Mouse (Mus musculus) embryonic facial prominence, embryonic 14.5 days (tissue): ENCODE results near the gene Sdc4. TPM values are rescaled to one million over a fixed set of nuclear protein-coding genes. Genes with fewer than 3 reads are reported as not detected.
A peak's percentile ranks its signal among the peaks of the same experiment; 100 is the strongest.

Experiments used
- ATAC-seq: fragments of 200-750 bp; cut with Nextera tagmentation; 2 replicates; pipeline ENCODE4 v1.8.0; 2017; ENCODE audit warnings: low read depth, moderate number of reproducible peaks, moderate TSS enrichment
- DNase-seq: peaks from one replicate; pipeline ENCODE4 v3.0.0-alpha.2; 2015; ENCODE audit warnings: low spot score
- H3K27ac ChIP-seq: fragments of 300-500 bp; sonication (generic); replicated peaks from 2 replicates; pipeline ENCODE4 v1.5.1; 2014; ENCODE audit warnings: low read depth, mild to moderate bottlenecking, low read length, moderate library complexity
- H3K27me3 ChIP-seq: fragments of 300-500 bp; sonication (generic); replicated peaks from 2 replicates; pipeline ENCODE4 v1.6.1; 2014; ENCODE audit warnings: low read length; ENCODE audit not compliant: control insufficient read depth, insufficient read depth
- H3K36me3 ChIP-seq: fragments of 300-500 bp; sonication (generic); 2 replicates; pipeline ENCODE4 v1.6.1; 2014; ENCODE audit warnings: low read length, mixed read lengths; ENCODE audit not compliant: control insufficient read depth, insufficient read depth
- H3K4me1 ChIP-seq: fragments of 300-500 bp; sonication (generic); 2 replicates; pipeline ENCODE4 v1.6.1; 2014; ENCODE audit warnings: antibody characterized with exemption, low read length; ENCODE audit not compliant: control insufficient read depth, insufficient read depth
- H3K4me2 ChIP-seq: fragments of 300-500 bp; sonication (generic); 2 replicates; pipeline ENCODE4 v1.6.1; 2014; ENCODE audit warnings: low read depth, mild to moderate bottlenecking, low read length, moderate library complexity, mixed read lengths
- H3K4me3 ChIP-seq: fragments of 300-500 bp; sonication (generic); 2 replicates; pipeline ENCODE4 v1.5.1; 2014; ENCODE audit warnings: low read depth, mild to moderate bottlenecking, low read length
- H3K9ac ChIP-seq: fragments of 300-500 bp; sonication (generic); 2 replicates; pipeline ENCODE4 v1.6.1; 2014; ENCODE audit warnings: low read depth, mild to moderate bottlenecking, low read length, moderate library complexity, mixed read lengths
- H3K9me3 ChIP-seq: fragments of 300-500 bp; sonication (generic); 2 replicates; pipeline ENCODE4 v1.6.1; 2016; ENCODE audit warnings: low read length; ENCODE audit not compliant: control insufficient read depth
- WGBS: fragments of 180-500 bp; shearing (Covaris S2); extraction: QIAGEN DNeasy Blood & Tissue Kit; methylation state at CpG from one replicate; pipeline ENCODE4 v1.1.7; 2014; 5-methylcytosine and 5-hydroxymethylcytosine counted together
- polyA plus RNA-seq: library from polyadenylated mRNA; unstranded; fragments of >200 nt; fragmentation: Nextera tagmentation; extraction: Ambion mirVana; gene quantifications from 2 replicates; pipeline ENCODE4 v1.2.1, GENCODE M21; 2014

The Sdc4 gene
- polyA plus RNA-seq, 1 experiment from 2014 or later, result 57.1 TPM

DNA sequence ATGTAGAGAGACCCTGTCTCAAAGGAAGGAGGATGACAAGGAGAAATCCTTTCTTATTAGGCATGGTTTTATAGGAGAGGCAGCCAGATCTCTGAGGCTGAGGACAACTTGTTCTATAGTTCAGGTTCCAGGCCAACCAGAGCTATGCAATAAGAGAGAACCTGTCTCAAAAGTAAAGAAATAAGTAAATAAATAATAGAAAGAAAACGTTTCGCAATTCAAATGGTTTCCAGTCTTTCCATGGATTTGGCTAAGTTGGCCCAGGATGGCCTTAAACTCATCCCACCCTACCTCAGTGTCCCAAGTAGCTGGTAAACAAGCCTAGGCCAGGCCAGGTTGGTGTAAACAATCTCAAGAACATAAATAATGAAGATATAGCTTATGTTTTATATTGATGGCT, 1.0 kb upstream of the Sdc4 start:
- DNase-seq, result no peak
- WGBS, result 79% methylated on average over 2 of the region's 2 CpGs

DNA sequence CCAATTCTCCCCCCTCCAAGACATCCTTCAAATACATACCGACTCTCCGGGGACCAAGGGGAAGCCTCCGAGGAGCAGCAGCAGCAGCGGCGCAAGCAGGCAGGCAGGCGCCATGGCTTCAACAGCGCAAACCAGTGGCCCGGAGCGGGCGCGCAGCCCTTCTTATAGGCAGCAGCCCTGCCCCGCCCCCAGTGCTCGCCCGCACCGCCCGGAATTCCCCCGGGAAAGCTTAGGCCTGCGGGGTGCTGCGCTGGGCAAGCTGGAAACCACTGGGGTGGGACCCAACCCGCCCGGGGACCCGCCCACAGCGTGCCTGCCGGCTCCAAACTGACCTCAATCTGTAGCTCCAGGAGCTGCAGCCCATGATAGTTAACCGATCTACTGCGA, 643 bp downstream of the Sdc4 start:
- Histone ChIP-seq H3K27me3 (no peaks in the 10 kb centered on the region), H3K4me3 (peak overlapping the region; percentile 76), H3K9ac (peak overlapping the region; percentile 85), H3K27ac (peak overlapping the region; percentile 81), H3K9me3 (no peaks in the 10 kb centered on the region), H3K36me3 (no peaks in the 10 kb centered on the region), H3K4me2 (peak overlapping the region; percentile 91), H3K4me1 (peaks cover 40% of the 10 kb centered on the region)
- WGBS, result 0% methylated on average over 5 of the region's 26 CpGs
- ATAC-seq (peak; percentile 93), DNase-seq (peak; percentile 87)

More for the DNA sequence above, 1.0 kb upstream of the Sdc4 start:
- Histone ChIP-seq H3K4me2 (no peak overlapping the region), H3K27ac (no peak overlapping the region), H3K9ac (no peak overlapping the region), H3K27me3 (no peaks in the 10 kb centered on the region), H3K4me1 (peaks cover 34% of the 10 kb centered on the region), H3K36me3 (no peaks in the 10 kb centered on the region), H3K9me3 (no peaks in the 10 kb centered on the region), H3K4me3 (no peak overlapping the region)
- ATAC-seq, result no peak

DNA sequence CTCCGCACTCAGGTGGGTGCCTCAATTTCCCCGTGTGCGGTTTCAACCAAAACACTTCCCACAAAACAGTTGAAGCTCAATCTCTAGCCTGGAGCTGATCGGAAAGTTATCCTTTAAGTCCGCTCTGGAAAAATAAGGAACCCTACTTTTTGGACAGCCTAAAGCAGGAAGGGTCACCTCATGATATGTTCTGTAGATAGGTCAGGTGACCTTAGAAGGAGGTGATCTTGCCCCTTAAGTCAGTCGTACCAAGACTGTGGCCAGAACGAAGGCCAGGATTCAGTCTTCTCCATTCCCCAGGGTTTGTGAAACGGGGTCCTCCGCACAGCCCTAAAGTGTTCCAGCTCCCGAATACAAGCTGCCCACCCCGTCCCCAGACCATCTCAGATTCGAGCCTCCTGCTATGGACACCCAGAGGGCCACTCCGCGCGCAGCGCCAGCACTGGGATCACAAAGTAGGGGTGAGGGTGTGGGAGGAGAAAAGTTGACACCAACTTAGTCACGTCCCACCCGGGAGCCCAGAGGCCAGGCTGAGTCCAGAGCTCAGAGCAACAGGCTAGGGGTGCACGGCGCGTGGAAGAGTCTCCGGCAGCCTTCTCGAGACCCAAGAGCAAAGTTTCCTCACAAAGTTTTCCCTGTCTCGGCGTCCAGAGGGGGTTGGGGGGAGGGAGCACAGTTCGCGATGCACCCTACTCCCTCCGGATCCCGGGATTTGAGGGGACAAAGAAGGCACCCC, 1.2 kb downstream of the Sdc4 start:
- Histone ChIP-seq H3K4me3 (peak overlapping the region; percentile 76), H3K27ac (peak overlapping the region; percentile 81), H3K27me3 (no peaks in the 10 kb centered on the region), H3K4me1 (peaks cover 40% of the 10 kb centered on the region), H3K36me3 (no peaks in the 10 kb centered on the region), H3K4me2 (peak overlapping the region; percentile 91), H3K9ac (peak overlapping the region; percentile 85), H3K9me3 (no peaks in the 10 kb centered on the region)
- DNase-seq, result peak; percentile 39
- 3% methylated on average over 29 of the region's 29 CpGs for WGBS
- peak; percentile 50 for ATAC-seq

DNA sequence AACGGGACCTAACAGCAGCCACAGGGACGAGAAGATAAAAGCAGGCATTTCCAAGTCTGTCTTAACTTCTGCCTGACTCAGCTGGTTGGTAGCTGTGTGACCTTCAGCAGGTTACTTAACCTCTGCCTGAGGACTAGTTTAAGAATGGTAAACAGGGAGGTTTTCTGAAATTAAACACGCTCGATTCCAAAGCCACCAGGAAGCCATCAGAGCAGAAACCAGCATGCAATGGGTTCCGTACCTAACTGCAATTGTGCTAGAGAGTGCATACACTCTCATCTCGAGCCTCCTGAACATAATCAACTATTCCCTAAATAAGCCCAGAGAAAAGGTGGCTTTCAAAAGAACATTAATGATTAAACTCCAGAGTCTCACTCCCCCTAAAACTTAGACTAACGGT, 2.0 kb downstream of the Sdc4 start:
- no peak for ATAC-seq
- peak overlapping the region; percentile 85 for H3K9ac ChIP-seq
- peaks cover 46% of the 10 kb centered on the region for H3K4me1 ChIP-seq
- H3K27me3 ChIP-seq, result no peaks in the 10 kb centered on the region
- DNase-seq, result no peak
- no peaks in the 10 kb centered on the region for H3K9me3 ChIP-seq
- H3K4me3 ChIP-seq, result peak overlapping the region; percentile 76
- H3K36me3 ChIP-seq, result no peaks in the 10 kb centered on the region
- peak overlapping the region; percentile 91 for H3K4me2 ChIP-seq
- WGBS, result 27% methylated on average over 7 of the region's 7 CpGs
- H3K27ac ChIP-seq, result no peak overlapping the region

DNA sequence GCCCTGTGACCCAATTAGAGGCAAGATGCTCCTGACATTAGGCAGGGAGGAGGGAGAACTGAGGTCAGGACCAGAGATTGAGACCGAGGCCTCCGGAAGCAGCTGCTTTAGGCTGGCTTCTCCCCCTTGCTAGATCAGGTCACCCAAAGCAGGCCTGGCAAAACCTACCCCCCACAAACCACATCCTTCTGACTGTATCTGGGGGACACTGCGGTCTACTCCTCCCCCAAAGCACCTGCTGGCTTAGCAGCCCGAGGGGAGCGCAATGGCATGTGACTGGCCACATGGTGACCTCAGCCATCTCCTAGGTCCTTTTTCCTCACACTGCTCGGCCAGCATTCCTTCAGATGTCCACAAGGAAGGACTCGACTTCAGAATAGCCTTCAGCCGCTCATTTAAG, 2.5 kb downstream of the Sdc4 start:
- no peaks in the 10 kb centered on the region for H3K36me3 ChIP-seq
- peak overlapping the region; percentile 76 for H3K4me3 ChIP-seq
- H3K9ac ChIP-seq, result peak overlapping the region; percentile 85; the same call in 1 of the 2 replicates
- DNase-seq (no peak), ATAC-seq (no peak)
- peaks cover 52% of the 10 kb centered on the region for H3K4me1 ChIP-seq
- WGBS, result 32% methylated on average over 8 of the region's 8 CpGs
- H3K9me3 ChIP-seq, result no peaks in the 10 kb centered on the region
- no peaks in the 10 kb centered on the region for H3K27me3 ChIP-seq
- H3K4me2 ChIP-seq, result peak overlapping the region; percentile 91
- no peak overlapping the region for H3K27ac ChIP-seq

DNA sequence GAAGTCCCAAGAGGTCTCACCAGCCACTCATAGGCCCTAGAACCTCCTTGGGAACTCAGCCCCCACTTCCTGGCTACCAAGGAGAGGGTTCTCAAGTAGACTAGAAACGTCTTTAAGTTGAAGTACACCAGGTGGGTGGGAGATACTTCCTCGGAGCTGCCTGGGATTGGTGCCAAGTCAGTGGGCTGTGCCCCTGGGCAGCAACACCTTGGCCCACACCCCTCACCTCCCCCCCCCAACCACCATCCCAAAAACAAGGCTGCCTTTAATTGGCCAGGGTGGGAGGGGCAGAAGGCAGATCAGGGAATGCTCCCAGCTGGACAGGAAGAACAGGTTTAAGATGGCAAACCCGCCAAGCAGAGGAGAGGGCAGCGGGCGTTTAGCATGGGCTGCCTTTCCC, 3.4 kb downstream of the Sdc4 start:
- Histone ChIP-seq H3K9ac (no peak overlapping the region), H3K4me1 (peaks cover 60% of the 10 kb centered on the region), H3K27me3 (no peaks in the 10 kb centered on the region), H3K4me3 (peak overlapping the region; percentile 76; the same call in 1 of the 2 replicates), H3K4me2 (peak overlapping the region; percentile 91), H3K36me3 (no peaks in the 10 kb centered on the region), H3K9me3 (no peaks in the 10 kb centered on the region), H3K27ac (no peak overlapping the region)
- DNase-seq, result peak; percentile 60
- ATAC-seq, result no peak
- WGBS, result 51% methylated on average over 5 of the region's 5 CpGs

DNA sequence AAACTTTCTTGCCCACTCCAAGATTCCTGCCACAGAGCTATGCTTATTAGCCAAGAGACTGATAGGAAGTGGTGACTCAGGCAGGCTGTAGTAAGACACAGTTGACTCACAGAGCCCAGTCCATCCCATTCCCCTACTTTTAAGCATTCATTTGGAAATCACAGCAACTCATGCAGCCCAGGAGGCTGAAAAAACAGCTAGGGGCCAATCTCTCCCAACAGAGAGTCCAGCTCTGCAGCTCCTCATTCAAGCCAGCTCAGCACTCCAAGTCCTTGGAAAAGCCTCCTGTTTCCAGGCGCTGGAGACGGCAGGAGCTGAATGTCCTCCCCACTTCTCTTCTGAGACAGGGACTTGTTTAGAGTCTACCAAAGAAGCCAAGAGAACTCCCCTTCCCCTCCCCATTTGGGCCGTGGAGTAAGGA, 4.7 kb downstream of the Sdc4 start:
- ATAC-seq (no peak), DNase-seq (no peak)
- H3K9ac ChIP-seq, result no peak overlapping the region
- H3K36me3 ChIP-seq, result no peaks in the 10 kb centered on the region
- H3K4me3 ChIP-seq, result no peak overlapping the region
- peaks cover 66% of the 10 kb centered on the region for H3K4me1 ChIP-seq
- H3K9me3 ChIP-seq, result no peaks in the 10 kb centered on the region
- 64% methylated on average over 3 of the region's 3 CpGs for WGBS
- no peaks in the 10 kb centered on the region for H3K27me3 ChIP-seq
- H3K4me2 ChIP-seq, result no peak overlapping the region
- no peak overlapping the region for H3K27ac ChIP-seq

DNA sequence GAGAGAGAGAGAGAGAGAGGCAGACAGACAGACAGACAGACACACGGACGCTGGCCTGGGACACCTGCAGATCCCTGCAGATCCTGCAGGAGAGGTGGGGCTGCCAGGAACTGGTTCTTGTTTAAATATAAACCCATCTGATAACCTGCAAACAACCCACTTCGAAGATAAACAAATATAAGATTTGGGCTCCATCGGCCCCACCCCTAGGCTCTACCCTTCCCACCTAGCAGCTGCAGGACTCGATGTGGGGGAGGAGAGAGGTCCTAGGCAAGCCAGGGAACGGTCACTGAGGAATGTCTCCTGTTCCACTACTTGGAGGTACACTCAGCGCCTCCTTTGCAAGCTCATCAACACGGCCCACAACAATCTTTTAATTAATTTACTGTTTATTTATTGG, 5.4 kb downstream of the Sdc4 start:
- no peak overlapping the region for H3K27ac ChIP-seq
- no peaks in the 10 kb centered on the region for H3K36me3 ChIP-seq
- DNase-seq (no peak), ATAC-seq (no peak)
- no peaks in the 10 kb centered on the region for H3K27me3 ChIP-seq
- H3K9me3 ChIP-seq, result no peaks in the 10 kb centered on the region
- peaks cover 70% of the 10 kb centered on the region for H3K4me1 ChIP-seq
- WGBS, result 58% methylated on average over 8 of the region's 8 CpGs
- H3K9ac ChIP-seq, result no peak overlapping the region
- H3K4me2 ChIP-seq, result no peak overlapping the region
- no peak overlapping the region for H3K4me3 ChIP-seq

DNA sequence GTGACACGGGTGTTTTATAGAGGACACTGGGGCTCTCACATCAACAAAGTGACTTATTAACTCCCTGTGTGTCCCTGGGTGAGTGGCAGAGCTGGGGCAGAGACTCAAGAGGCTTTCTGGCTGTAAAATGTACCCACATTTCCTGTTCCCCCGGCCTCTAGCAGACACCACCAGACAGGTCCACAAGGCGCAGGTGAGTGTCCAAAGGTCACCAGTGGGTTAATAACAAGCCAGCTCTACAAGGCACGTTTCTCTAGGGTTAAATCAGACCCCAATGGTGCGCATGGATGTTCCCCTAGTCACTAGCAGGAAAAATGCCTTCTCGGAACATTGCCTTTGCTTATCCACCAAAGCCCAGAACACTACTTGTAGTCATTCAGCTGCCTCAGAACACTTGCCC, 6.0 kb downstream of the Sdc4 start:
- ATAC-seq (no peak), DNase-seq (no peak)
- Histone ChIP-seq H3K9ac (no peak overlapping the region), H3K9me3 (no peaks in the 10 kb centered on the region), H3K27me3 (no peaks in the 10 kb centered on the region), H3K4me2 (no peak overlapping the region), H3K27ac (0 out of 2 replicates have a peak overlapping the region, but pooled peaks have one; percentile 81), H3K4me1 (peaks cover 74% of the 10 kb centered on the region), H3K4me3 (no peak overlapping the region), H3K36me3 (no peaks in the 10 kb centered on the region)
- 57% methylated on average over 6 of the region's 6 CpGs for WGBS
